Mouse (Mus musculus) heart, embryonic 16.5 days (tissue): Measurements from ENCODE around the gene Rmi2. TPM values are rescaled to one million over a fixed set of nuclear protein-coding genes. Genes with fewer than 3 reads are reported as not detected.
"Not testable (repeated sequence)": the region's sequence is repeated elsewhere in the genome, so short reads cannot be mapped to it uniquely, and the experiment has no call there.

Experiments used
- ATAC-seq: fragments of 200-750 bp; cut with Nextera tagmentation; replicated peaks from 2 replicates; pipeline ENCODE4 v1.8.0; 2017; ENCODE audit warnings: moderate number of reproducible peaks; ENCODE audit not compliant: insufficient read depth, low FRiP score; ENCODE audit errors: extremely low read depth
- H3K27ac ChIP-seq: fragments of 300-500 bp; sonication (generic); 2 replicates; pipeline ENCODE4 v1.5.1; 2014; ENCODE audit warnings: mild to moderate bottlenecking, low read length, control low read depth, moderate library complexity
- H3K27me3 ChIP-seq: fragments of 300-500 bp; sonication (generic); 2 replicates; pipeline ENCODE4 v1.6.1; 2014; ENCODE audit warnings: low read length, mixed read lengths; ENCODE audit not compliant: control insufficient read depth, insufficient read depth
- H3K36me3 ChIP-seq: fragments of 300-500 bp; sonication (generic); 2 replicates; pipeline ENCODE4 v1.6.1; 2014; ENCODE audit not compliant: control insufficient read depth, insufficient read depth
- H3K4me1 ChIP-seq: fragments of 300-500 bp; sonication (generic); 2 replicates; pipeline ENCODE4 v1.6.1; 2014; ENCODE audit warnings: low read length, mixed read lengths; ENCODE audit not compliant: control insufficient read depth, insufficient read depth
- H3K4me2 ChIP-seq: fragments of 300-500 bp; sonication (generic); 2 replicates; pipeline ENCODE4 v1.6.1; 2014; ENCODE audit warnings: low read depth, mild to moderate bottlenecking, control low read depth, low read length
- H3K4me3 ChIP-seq: fragments of 300-500 bp; sonication (generic); 2 replicates; pipeline ENCODE4 v1.5.1; 2014; ENCODE audit warnings: mild to moderate bottlenecking, control low read depth, low read length
- H3K9ac ChIP-seq: fragments of 300-500 bp; sonication (generic); 2 replicates; pipeline ENCODE4 v1.6.1; 2014; ENCODE audit warnings: low read length, control low read depth
- H3K9me3 ChIP-seq: fragments of 300-500 bp; sonication (generic); replicated peaks from 2 replicates; pipeline ENCODE4 v1.6.1; 2016; ENCODE audit warnings: low read length; ENCODE audit not compliant: control insufficient read depth
- WGBS: fragments of 180-500 bp; shearing (Covaris S2); extraction: QIAGEN DNeasy Blood & Tissue Kit; methylation state at CpG from one replicate; pipeline ENCODE4 v1.1.7; 2014; 5-methylcytosine and 5-hydroxymethylcytosine counted together
- polyA plus RNA-seq: library from polyadenylated mRNA; unstranded; fragments of >200 nt; fragmentation: Nextera tagmentation; extraction: Ambion mirVana; gene quantifications from 2 replicates; pipeline ENCODE4 v1.2.1, GENCODE M21; 2015

The Rmi2 gene
- polyA plus RNA-seq, 1 experiment from 2014 or later = 3.0 TPM

DNA sequence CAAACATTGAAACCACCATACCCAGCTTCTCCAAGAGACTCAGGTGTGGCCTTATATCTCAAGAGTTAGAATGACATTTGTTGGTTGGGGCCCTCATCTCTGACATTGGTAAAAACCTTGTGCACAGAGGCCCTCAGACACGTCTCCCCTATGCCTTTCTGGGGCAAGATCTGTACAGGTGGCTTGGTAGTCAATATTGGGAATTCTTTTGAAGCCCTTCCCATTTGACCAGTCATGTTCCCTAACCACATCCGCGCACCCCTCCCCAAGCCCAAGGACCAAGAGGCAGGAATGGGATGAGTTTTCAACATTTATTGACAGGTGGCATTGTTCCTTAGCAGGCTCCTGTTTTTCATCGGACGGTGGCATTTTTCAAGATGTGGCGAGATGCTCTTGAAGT lies 38.8 kb upstream of the Rmi2 start, which contains the start of gene Prm2:
Prm2 (minus strand) TSS at position 101 of the 400 bp plus-strand sequence.
- H3K27me3 ChIP-seq = no peaks in the 10 kb centered on the region; the same call in 1 of the 2 replicates
- no peak within 1 kb of the TSS for H3K9ac ChIP-seq
- ATAC-seq = no peak
- H3K9me3 ChIP-seq = no peaks in the 10 kb centered on the region
- WGBS = 76% methylated on average over 6 of the region's 6 CpGs
- H3K4me2 ChIP-seq = no peak within 1 kb of the TSS
- H3K4me3 ChIP-seq = no peak within 1 kb of the TSS
- no peak within 1 kb of the TSS for H3K27ac ChIP-seq
- H3K36me3 ChIP-seq = no peaks in the 10 kb centered on the region
- no peaks in the 10 kb centered on the region for H3K4me1 ChIP-seq

GRCm38 (mm10) chr16:10802420-10802819 lies 32.4 kb upstream of the Rmi2 start:
- H3K27ac ChIP-seq, H3K27me3 ChIP-seq, H3K9ac ChIP-seq, H3K4me2 ChIP-seq, H3K4me3 ChIP-seq, H3K4me1 ChIP-seq, H3K36me3 ChIP-seq, ATAC-seq, H3K9me3 ChIP-seq: not testable (repeated sequence)
- WGBS = 70% methylated on average over 3 of the region's 3 CpGs

GRCm38 (mm10) chr16:10805789-10806527 lies 28.9 kb upstream of the Rmi2 start, which contains the start of gene Prm1:
TSS of gene Prm1 (minus strand) at chr16:10805839.
- Histone ChIP-seq H3K27me3 (no peaks in the 10 kb centered on the region), H3K9ac (no peak within 1 kb of the TSS), H3K4me3 (no peak within 1 kb of the TSS), H3K9me3 (no peaks in the 10 kb centered on the region), H3K4me2 (no peak within 1 kb of the TSS), H3K36me3 (no peaks in the 10 kb centered on the region), H3K27ac (no peak within 1 kb of the TSS), H3K4me1 (no peaks in the 10 kb centered on the region)
- WGBS = 69% methylated on average over 10 of the region's 10 CpGs
- peak; percentile 63 for ATAC-seq

- no peak overlapping the region for H3K27ac ChIP-seq
- no peaks in the 10 kb centered on the region for H3K27me3 ChIP-seq
- no peaks in the 10 kb centered on the region for H3K9me3 ChIP-seq
- ATAC-seq = no peak
- peaks cover 9% of the 10 kb centered on the region for H3K4me1 ChIP-seq
- 91% methylated on average over 1 of the region's 1 CpGs for WGBS
- no peak overlapping the region for H3K4me2 ChIP-seq
- no peak overlapping the region for H3K4me3 ChIP-seq
- H3K36me3 ChIP-seq = no peaks in the 10 kb centered on the region
- H3K9ac ChIP-seq = no peak overlapping the region
Measured at GRCm38 (mm10) chr16:10810376-10810775, 24.5 kb upstream of the Rmi2 start.

GRCm38 (mm10) chr16:10812865-10813371 lies 21.9 kb upstream of the Rmi2 start, which contains the start of gene Gm11172:
TSS of gene Gm11172 (plus strand) at chr16:10812915.
- Histone ChIP-seq H3K4me3 (no peak within 1 kb of the TSS), H3K9me3 (no peaks in the 10 kb centered on the region), H3K9ac (no peak within 1 kb of the TSS), H3K27me3 (no peaks in the 10 kb centered on the region), H3K4me1 (peaks cover 9% of the 10 kb centered on the region), H3K27ac (no peak within 1 kb of the TSS), H3K4me2 (no peak within 1 kb of the TSS), H3K36me3 (no peaks in the 10 kb centered on the region)
- 80% methylated on average over 2 of the region's 2 CpGs for WGBS
- no peak for ATAC-seq

- no peak overlapping the region for H3K27ac ChIP-seq
- 75% methylated on average over 4 of the region's 4 CpGs for WGBS
- H3K9ac ChIP-seq = no peak overlapping the region
- H3K36me3 ChIP-seq = no peaks in the 10 kb centered on the region
- no peak overlapping the region for H3K4me3 ChIP-seq
- no peak for ATAC-seq
- H3K4me1 ChIP-seq = peaks cover 9% of the 10 kb centered on the region
- no peak overlapping the region for H3K4me2 ChIP-seq
- no peaks in the 10 kb centered on the region for H3K27me3 ChIP-seq
- H3K9me3 ChIP-seq = no peaks in the 10 kb centered on the region
Measured at GRCm38 (mm10) chr16:10813726-10814125, 21.1 kb upstream of the Rmi2 start.

GRCm38 (mm10) chr16:10814864-10815263 lies 20.0 kb upstream of the Rmi2 start:
- no peaks in the 10 kb centered on the region for H3K9me3 ChIP-seq
- H3K4me3 ChIP-seq = no peak overlapping the region
- no peaks in the 10 kb centered on the region for H3K27me3 ChIP-seq
- H3K36me3 ChIP-seq = no peaks in the 10 kb centered on the region
- peaks cover 9% of the 10 kb centered on the region for H3K4me1 ChIP-seq
- ATAC-seq = no peak
- H3K9ac ChIP-seq = no peak overlapping the region
- no peak overlapping the region for H3K4me2 ChIP-seq
- WGBS = 48% methylated on average over 4 of the region's 4 CpGs
- H3K27ac ChIP-seq = no peak overlapping the region

DNA sequence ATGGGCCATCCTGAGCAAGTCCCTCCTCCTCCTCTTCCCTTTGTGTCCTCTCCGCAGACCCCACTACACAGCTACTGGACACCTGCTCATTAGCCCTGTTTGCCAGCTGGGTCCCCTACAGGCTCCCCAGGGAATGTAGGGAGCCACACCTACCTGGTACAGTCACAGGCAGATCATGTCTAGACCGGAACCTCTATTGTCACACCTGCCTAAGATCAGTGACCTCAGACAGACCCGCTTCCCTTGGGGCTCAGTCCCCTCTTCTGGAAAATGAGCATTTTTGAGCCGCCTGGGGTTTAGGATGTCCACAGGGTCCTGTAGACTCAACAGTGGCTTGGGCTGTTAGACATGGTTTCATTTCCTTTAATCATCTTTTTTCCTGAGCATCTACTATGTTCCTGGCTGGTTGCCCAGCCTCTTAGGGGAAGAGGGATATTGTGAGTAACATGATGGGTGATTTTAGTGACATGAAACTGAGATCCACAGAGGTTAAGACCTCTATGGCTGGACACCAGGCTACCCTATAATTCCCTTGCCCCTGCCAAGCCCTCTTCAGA lies 16.2 kb upstream of the Rmi2 start:
- Histone ChIP-seq H3K9ac (no peak overlapping the region), H3K27ac (no peak overlapping the region), H3K4me2 (no peak overlapping the region), H3K27me3 (no peaks in the 10 kb centered on the region), H3K4me3 (no peak overlapping the region), H3K4me1 (peaks cover 4% of the 10 kb centered on the region), H3K36me3 (no peaks in the 10 kb centered on the region), H3K9me3 (no peaks in the 10 kb centered on the region; the same call in 1 of the 2 replicates)
- WGBS = 87% methylated on average over 4 of the region's 4 CpGs
- no peak for ATAC-seq

DNA sequence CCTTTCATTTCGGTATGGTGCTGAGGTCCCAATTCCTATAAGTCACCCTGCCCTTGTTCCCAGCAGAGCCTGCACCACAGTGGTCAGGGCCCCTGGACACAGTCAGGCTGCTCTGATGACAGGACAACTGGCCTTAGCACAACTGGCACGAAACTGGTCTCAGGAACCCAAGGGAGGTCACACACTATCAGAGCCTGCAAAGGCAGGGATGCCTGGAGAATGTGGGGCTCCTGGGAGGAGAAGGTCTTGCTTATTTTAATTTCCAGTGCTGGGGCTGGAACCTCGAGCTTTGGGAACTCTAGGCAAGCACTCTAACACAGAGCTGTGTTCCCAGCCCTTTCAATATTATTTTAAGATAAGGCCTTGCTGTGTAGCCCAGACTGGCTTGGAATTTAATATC lies 14.9 kb upstream of the Rmi2 start:
- Histone ChIP-seq H3K9ac (no peak overlapping the region), H3K4me1 (peaks cover under 1% of the 10 kb centered on the region), H3K27ac (peak overlapping the region; percentile 49; the same call in 1 of the 2 replicates), H3K27me3 (no peaks in the 10 kb centered on the region), H3K4me3 (no peak overlapping the region), H3K9me3 (no peaks in the 10 kb centered on the region; the same call in 1 of the 2 replicates), H3K4me2 (no peak overlapping the region), H3K36me3 (no peaks in the 10 kb centered on the region)
- WGBS = 41% methylated on average over 3 of the region's 3 CpGs
- no peak; the same call in 1 of the 2 replicates for ATAC-seq
